Mouse (Mus musculus): ENCODE results near the gene Rps6.

DNA sequence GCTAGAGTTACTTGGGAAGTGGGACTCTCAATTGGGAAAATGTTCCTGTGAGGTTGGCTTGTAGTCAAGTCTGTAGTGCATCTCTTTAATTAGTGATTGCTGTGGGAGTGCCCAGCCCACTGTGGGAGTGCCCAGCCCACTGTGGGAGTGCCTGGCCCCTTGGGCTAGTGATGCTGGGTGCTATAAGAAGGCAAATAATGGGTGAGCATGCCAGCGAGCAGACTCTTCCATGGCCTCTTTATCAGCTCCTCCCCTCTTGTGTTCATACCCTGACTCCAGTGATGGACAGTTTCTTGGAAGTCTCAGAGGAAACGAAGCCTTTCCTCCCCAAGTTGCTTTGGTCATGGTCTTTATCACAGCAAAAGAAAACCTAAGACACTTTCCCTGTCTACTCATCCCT, 25.2 kb upstream of the Rps6 start:
- TF ChIP-seq CTCF (conservative IDR thresholded peaks at IDR 0.05; ENCODE audit: low read length) (no peak), NANOG (IDR thresholded peaks at IDR 0.05; ENCODE audit: borderline replicate concordance, low read length) (no peak), POU5F1 (IDR thresholded peaks at IDR 0.05; ENCODE audit: borderline replicate concordance, low read length) (no peak)

All from E14TG2a.4 (cell line).